Mouse (Mus musculus) heart, embryonic 15.5 days (tissue): ENCODE results near the gene Ldha. TPM values are rescaled to one million over a fixed set of nuclear protein-coding genes. Genes with fewer than 3 reads are reported as not detected.

Source experiments
- ATAC-seq: fragments of 200-750 bp; cut with Nextera tagmentation; replicated peaks from 2 replicates; pipeline ENCODE4 v1.8.0; 2017; ENCODE audit warnings: low read depth, moderate TSS enrichment; ENCODE audit not compliant: insufficient number of reproducible peaks, insufficient read depth, low FRiP score
- H3K27ac ChIP-seq: fragments of 300-500 bp; sonication (generic); 2 replicates; pipeline ENCODE4 v1.5.1; 2015; ENCODE audit warnings: mild to moderate bottlenecking, inconsistent platforms
- H3K27me3 ChIP-seq: fragments of 300-500 bp; sonication (generic); 2 replicates; pipeline ENCODE4 v1.6.1; 2015; ENCODE audit warnings: inconsistent platforms
- H3K36me3 ChIP-seq: fragments of 300-500 bp; sonication (generic); 2 replicates; pipeline ENCODE4 v1.6.1; 2015; ENCODE audit warnings: mild to moderate bottlenecking, inconsistent platforms
- H3K4me1 ChIP-seq: fragments of 300-500 bp; sonication (generic); replicated peaks from 2 replicates; pipeline ENCODE4 v1.6.1; 2015; ENCODE audit warnings: inconsistent platforms
- H3K4me2 ChIP-seq: fragments of 300-500 bp; sonication (generic); 2 replicates; pipeline ENCODE4 v1.6.1; 2015; ENCODE audit warnings: inconsistent platforms, mild to moderate bottlenecking, moderate library complexity
- H3K4me3 ChIP-seq: fragments of 300-500 bp; sonication (generic); 2 replicates; pipeline ENCODE4 v1.5.1; 2015; ENCODE audit warnings: mild to moderate bottlenecking, inconsistent platforms
- H3K9ac ChIP-seq: fragments of 300-500 bp; sonication (generic); 2 replicates; pipeline ENCODE4 v1.6.1; 2015; ENCODE audit warnings: mild to moderate bottlenecking, inconsistent platforms
- H3K9me3 ChIP-seq: fragments of 300-500 bp; sonication (generic); replicated peaks from 2 replicates; pipeline ENCODE4 v1.6.1; 2016; ENCODE audit warnings: inconsistent platforms
- WGBS: fragments of 180-500 bp; shearing (Covaris S2); methylation state at CpG from one replicate; pipeline ENCODE4 v1.1.7; 2015; ENCODE audit warnings: mixed read lengths; 5-methylcytosine and 5-hydroxymethylcytosine counted together
- polyA plus RNA-seq: library from polyadenylated mRNA; unstranded; fragments of >200 nt; fragmentation: Nextera tagmentation; extraction: Ambion mirVana; gene quantifications from 2 replicates; pipeline ENCODE4 v1.2.1, GENCODE M21; 2015

The Ldha gene
- polyA plus RNA-seq, 1 experiment from 2014 or later, result 2,657 TPM

- no peak for ATAC-seq
- Histone ChIP-seq H3K27me3 (no peaks in the 10 kb centered on the region), H3K9me3 (no peaks in the 10 kb centered on the region), H3K4me1 (peaks cover 31% of the 10 kb centered on the region), H3K4me3 (no peak overlapping the region), H3K36me3 (no peaks in the 10 kb centered on the region), H3K4me2 (no peak overlapping the region), H3K9ac (no peak overlapping the region), H3K27ac (peak overlapping the region; percentile 70)
- 38% methylated on average over 7 of the region's 7 CpGs for WGBS
These were observed 1.8 kb upstream of the Ldha start for GRCm38 (mm10) chr7:46839446-46839845.

- 71% methylated on average over 5 of the region's 5 CpGs for WGBS
- Histone ChIP-seq H3K4me1 (peaks cover 34% of the 10 kb centered on the region), H3K27ac (peak overlapping the region; percentile 70; the same call in 1 of the 2 replicates), H3K36me3 (no peaks in the 10 kb centered on the region), H3K4me2 (no peak overlapping the region), H3K9ac (no peak overlapping the region), H3K4me3 (no peak overlapping the region), H3K27me3 (no peaks in the 10 kb centered on the region), H3K9me3 (no peaks in the 10 kb centered on the region)
- no peak for ATAC-seq
These were observed 1.4 kb upstream of the Ldha start for GRCm38 (mm10) chr7:46839861-46840260.

- Histone ChIP-seq H3K27ac (no peak overlapping the region), H3K36me3 (no peaks in the 10 kb centered on the region), H3K9me3 (no peaks in the 10 kb centered on the region), H3K4me2 (no peak overlapping the region), H3K9ac (no peak overlapping the region), H3K27me3 (no peaks in the 10 kb centered on the region), H3K4me1 (peaks cover 38% of the 10 kb centered on the region), H3K4me3 (no peak overlapping the region)
- no peak for ATAC-seq
- 67% methylated on average over 4 of the region's 4 CpGs for WGBS
These were observed 949 bp upstream of the Ldha start for GRCm38 (mm10) chr7:46840326-46840725.

- H3K27me3 ChIP-seq, result no peaks in the 10 kb centered on the region
- H3K36me3 ChIP-seq, result 0 out of 2 replicates have a peak, but pooled peaks cover 1% of the 10 kb centered on the region
- 34% methylated on average over 5 of the region's 5 CpGs for WGBS
- ATAC-seq, result no peak
- H3K4me1 ChIP-seq, result peaks cover 42% of the 10 kb centered on the region
- H3K9ac ChIP-seq, result no peak overlapping the region
- no peak overlapping the region for H3K4me2 ChIP-seq
- no peak overlapping the region for H3K27ac ChIP-seq
- no peaks in the 10 kb centered on the region for H3K9me3 ChIP-seq
- H3K4me3 ChIP-seq, result no peak overlapping the region
These were observed 1.0 kb downstream of the Ldha start for GRCm38 (mm10) chr7:46842278-46842677.

- Histone ChIP-seq H3K36me3 (peaks cover 12% of the 10 kb centered on the region), H3K4me2 (no peak overlapping the region), H3K9ac (no peak overlapping the region), H3K27me3 (no peaks in the 10 kb centered on the region), H3K27ac (no peak overlapping the region), H3K9me3 (no peaks in the 10 kb centered on the region), H3K4me1 (peaks cover 43% of the 10 kb centered on the region), H3K4me3 (no peak overlapping the region)
- WGBS, result 81% methylated on average over 4 of the region's 4 CpGs
- ATAC-seq, result no peak
These were observed 2.3 kb downstream of the Ldha start for GRCm38 (mm10) chr7:46843576-46843975.

GRCm38 (mm10) chr7:46845211-46845977 is 4.1 kb downstream of the Ldha start:
- Histone ChIP-seq H3K27ac (peak overlapping the region; percentile 97), H3K4me2 (peak overlapping the region; percentile 85), H3K4me1 (peaks cover 31% of the 10 kb centered on the region), H3K9me3 (no peaks in the 10 kb centered on the region), H3K9ac (peak overlapping the region; percentile 89), H3K27me3 (no peaks in the 10 kb centered on the region), H3K36me3 (peaks cover 30% of the 10 kb centered on the region), H3K4me3 (peak overlapping the region; percentile 71)
- WGBS, result 1% methylated on average over 51 of the region's 51 CpGs
- peak; percentile 91 for ATAC-seq

- peak overlapping the region; percentile 97 for H3K27ac ChIP-seq
- H3K9me3 ChIP-seq, result no peaks in the 10 kb centered on the region
- peaks cover 31% of the 10 kb centered on the region for H3K4me1 ChIP-seq
- peak overlapping the region; percentile 89 for H3K9ac ChIP-seq
- ATAC-seq, result peak; percentile 17
- H3K4me3 ChIP-seq, result peak overlapping the region; percentile 71
- H3K36me3 ChIP-seq, result peaks cover 37% of the 10 kb centered on the region
- WGBS, result under 1% methylated on average over 36 of the region's 36 CpGs
- H3K4me2 ChIP-seq, result peak overlapping the region; percentile 85
- H3K27me3 ChIP-seq, result no peaks in the 10 kb centered on the region
These were observed 4.8 kb downstream of the Ldha start for GRCm38 (mm10) chr7:46845978-46846485.

- Histone ChIP-seq H3K36me3 (peaks cover 43% of the 10 kb centered on the region), H3K4me3 (peak overlapping the region; percentile 71), H3K27me3 (no peaks in the 10 kb centered on the region), H3K4me1 (peaks cover 27% of the 10 kb centered on the region), H3K9me3 (no peaks in the 10 kb centered on the region), H3K27ac (peak overlapping the region; percentile 97), H3K4me2 (peak overlapping the region; percentile 85), H3K9ac (peak overlapping the region; percentile 89)
- under 1% methylated on average over 28 of the region's 28 CpGs for WGBS
- peak; percentile 47 for ATAC-seq
These were observed 5.4 kb downstream of the Ldha start for GRCm38 (mm10) chr7:46846486-46847244.

- no peaks in the 10 kb centered on the region for H3K9me3 ChIP-seq
- no peak overlapping the region for H3K4me3 ChIP-seq
- peaks cover 27% of the 10 kb centered on the region for H3K4me1 ChIP-seq
- peaks cover 69% of the 10 kb centered on the region for H3K36me3 ChIP-seq
- ATAC-seq, result no peak
- no peak overlapping the region for H3K9ac ChIP-seq
- H3K27ac ChIP-seq, result no peak overlapping the region
- no peak overlapping the region for H3K4me2 ChIP-seq
- 71% methylated on average over 5 of the region's 5 CpGs for WGBS
- H3K27me3 ChIP-seq, result no peaks in the 10 kb centered on the region
These were observed 8.0 kb downstream of the Ldha start for GRCm38 (mm10) chr7:46849287-46849686.

- Histone ChIP-seq H3K4me3 (no peak overlapping the region), H3K9me3 (no peaks in the 10 kb centered on the region), H3K9ac (no peak overlapping the region), H3K4me1 (peaks cover 19% of the 10 kb centered on the region), H3K27me3 (no peaks in the 10 kb centered on the region), H3K4me2 (no peak overlapping the region), H3K36me3 (peaks cover 86% of the 10 kb centered on the region), H3K27ac (no peak overlapping the region)
- ATAC-seq, result no peak
- 81% methylated on average over 7 of the region's 7 CpGs for WGBS
These were observed 9.8 kb downstream of the Ldha start for GRCm38 (mm10) chr7:46851026-46851425.

GRCm38 (mm10) chr7:46852666-46853065 is 11.4 kb downstream of the Ldha start:
- no peak for ATAC-seq
- Histone ChIP-seq H3K9me3 (no peaks in the 10 kb centered on the region), H3K27ac (no peak overlapping the region), H3K36me3 (peaks cover 88% of the 10 kb centered on the region), H3K4me3 (no peak overlapping the region), H3K4me1 (0 out of 2 replicates have a peak, but pooled peaks cover 12% of the 10 kb centered on the region), H3K27me3 (no peaks in the 10 kb centered on the region), H3K9ac (no peak overlapping the region), H3K4me2 (no peak overlapping the region)
- 74% methylated on average over 1 of the region's 1 CpGs for WGBS
